Mouse (Mus musculus): Measurements from ENCODE around the gene Zfp235. TPM values are rescaled to one million over a fixed set of nuclear protein-coding genes. Genes with fewer than 3 reads are reported as not detected.

Gene Zfp235
- 3.9 and 4.6 TPM in 2 replicates for polyA plus RNA-seq (2011; ENCODE audit: insufficient read depth, insufficient read length, low read depth, missing spikeins)

DNA sequence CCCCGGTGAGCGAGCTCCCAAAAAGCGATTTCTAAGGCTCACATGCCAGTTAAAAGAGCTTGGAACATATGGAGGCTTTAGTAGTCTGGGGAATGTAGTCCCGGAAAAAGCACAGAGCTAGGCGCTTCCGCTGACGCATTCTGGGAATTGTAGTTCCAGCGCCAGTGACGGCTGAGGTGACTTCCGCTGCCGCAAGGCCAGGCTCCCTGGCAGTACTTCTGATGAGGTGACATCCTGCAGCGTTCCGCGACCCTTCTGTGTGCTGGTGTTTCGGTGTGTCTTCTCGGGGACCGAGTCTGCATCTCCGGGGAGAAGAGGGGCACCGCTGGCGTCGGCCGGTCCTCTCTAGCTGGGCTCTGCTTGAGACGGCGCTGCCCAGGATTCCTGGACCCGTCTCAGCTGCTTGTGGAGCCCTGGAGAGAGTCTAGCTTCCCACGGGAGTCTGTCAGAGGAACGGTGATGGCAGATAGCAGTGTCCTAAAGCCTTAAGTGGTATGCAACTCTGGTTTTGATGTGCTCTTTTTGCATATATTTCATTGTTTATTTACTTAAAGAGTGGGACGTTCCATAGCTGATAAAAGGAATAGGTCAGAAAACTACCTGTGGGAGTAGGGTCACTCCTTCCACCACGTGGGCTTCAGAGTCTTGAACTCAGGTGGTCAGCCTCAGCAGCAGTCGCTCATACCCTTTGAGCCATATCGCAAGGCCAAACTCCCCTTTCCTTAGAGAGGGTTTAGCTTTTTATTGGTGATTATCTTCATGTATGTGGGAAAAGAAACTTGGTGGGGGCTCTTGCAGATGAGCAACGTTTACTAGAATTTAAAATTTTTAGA, at the start of gene Zfp235:
Gene Zfp235 (plus strand): TSS at position 174 of the 833 bp plus-strand sequence.
- no peaks in the 10 kb centered on the region for H3K4me1 ChIP-seq (ENCODE audit: control insufficient read depth, insufficient read depth, low read length)
- H3K4me3 ChIP-seq (ENCODE audit: low read depth, low read length) = peak within 1 kb of the TSS; percentile 91
- H3K9ac ChIP-seq (ENCODE audit: low read depth, poor library complexity, severe bottlenecking) = peak within 1 kb of the TSS; percentile 41
- no peak for TF ChIP-seq CTCF (IDR thresholded peaks at IDR 0.05; ENCODE audit: low read depth, low read length)
- no peak for TF ChIP-seq EP300 (IDR thresholded peaks at IDR 0.05; ENCODE audit: insufficient read depth, low read depth, low read length)
- peak; percentile 58 for TF ChIP-seq POLR2A (IDR thresholded peaks at IDR 0.05; ENCODE audit: insufficient read depth, low read length)
- H3K36me3 ChIP-seq (ENCODE audit: control insufficient read depth, insufficient read depth, low read length, poor library complexity, severe bottlenecking) = no peaks in the 10 kb centered on the region
- H3K27ac ChIP-seq (ENCODE audit: insufficient read depth, low read length) = no peak within 1 kb of the TSS
- no peaks in the 10 kb centered on the region for H3K9me3 ChIP-seq (replicated peaks; ENCODE audit: control insufficient read depth, insufficient read depth, low read length, poor library complexity, severe bottlenecking)
- H3K27me3 ChIP-seq (ENCODE audit: control insufficient read depth, insufficient read depth, low read length, poor library complexity, severe bottlenecking) = no peaks in the 10 kb centered on the region

DNA sequence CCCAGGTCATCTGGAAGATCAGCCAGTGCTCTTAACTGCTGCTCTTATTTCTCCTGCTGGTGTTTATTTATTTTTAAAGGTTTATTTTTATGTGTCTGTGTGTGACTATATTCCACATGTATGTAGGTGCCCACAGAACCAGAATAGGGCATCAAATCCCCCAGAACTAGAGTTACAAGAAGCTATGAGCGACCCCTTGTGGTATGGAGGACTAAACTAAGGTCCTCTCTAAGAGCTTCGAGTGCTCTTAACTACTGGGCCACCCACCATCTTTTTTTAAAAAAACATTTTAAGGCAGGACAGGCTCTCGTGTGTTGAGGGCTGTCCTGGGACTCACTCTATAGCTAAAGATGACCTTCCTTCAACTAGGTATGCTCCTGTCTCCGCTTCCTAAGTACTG, 47.1 kb upstream of the Zfp235 start:
- H3K4me1 ChIP-seq (ENCODE audit: control insufficient read depth, insufficient read depth, low read length) = no peaks in the 10 kb centered on the region
- H3K9me3 ChIP-seq (replicated peaks; ENCODE audit: control insufficient read depth, insufficient read depth, low read length, poor library complexity, severe bottlenecking) = no peaks in the 10 kb centered on the region; the same call in 1 of the 2 replicates
- H3K27me3 ChIP-seq (ENCODE audit: control insufficient read depth, insufficient read depth, low read length, poor library complexity, severe bottlenecking) = no peaks in the 10 kb centered on the region
- peak overlapping the region; percentile 59; the same call in 1 of the 2 replicates for H3K27ac ChIP-seq (ENCODE audit: insufficient read depth, low read length)
- H3K36me3 ChIP-seq (ENCODE audit: control insufficient read depth, insufficient read depth, low read length, poor library complexity, severe bottlenecking) = no peaks in the 10 kb centered on the region; the same call in 1 of the 2 replicates
- no peak for TF ChIP-seq POLR2A (IDR thresholded peaks at IDR 0.05; ENCODE audit: insufficient read depth, low read length)
- no peak for TF ChIP-seq CTCF (IDR thresholded peaks at IDR 0.05; ENCODE audit: low read depth, low read length)
- TF ChIP-seq EP300 (IDR thresholded peaks at IDR 0.05; ENCODE audit: insufficient read depth, low read depth, low read length) = no peak
- H3K9ac ChIP-seq (ENCODE audit: low read depth, poor library complexity, severe bottlenecking) = peak overlapping the region; percentile 88
- peak overlapping the region; percentile 99 for H3K4me3 ChIP-seq (ENCODE audit: low read depth, low read length)

DNA sequence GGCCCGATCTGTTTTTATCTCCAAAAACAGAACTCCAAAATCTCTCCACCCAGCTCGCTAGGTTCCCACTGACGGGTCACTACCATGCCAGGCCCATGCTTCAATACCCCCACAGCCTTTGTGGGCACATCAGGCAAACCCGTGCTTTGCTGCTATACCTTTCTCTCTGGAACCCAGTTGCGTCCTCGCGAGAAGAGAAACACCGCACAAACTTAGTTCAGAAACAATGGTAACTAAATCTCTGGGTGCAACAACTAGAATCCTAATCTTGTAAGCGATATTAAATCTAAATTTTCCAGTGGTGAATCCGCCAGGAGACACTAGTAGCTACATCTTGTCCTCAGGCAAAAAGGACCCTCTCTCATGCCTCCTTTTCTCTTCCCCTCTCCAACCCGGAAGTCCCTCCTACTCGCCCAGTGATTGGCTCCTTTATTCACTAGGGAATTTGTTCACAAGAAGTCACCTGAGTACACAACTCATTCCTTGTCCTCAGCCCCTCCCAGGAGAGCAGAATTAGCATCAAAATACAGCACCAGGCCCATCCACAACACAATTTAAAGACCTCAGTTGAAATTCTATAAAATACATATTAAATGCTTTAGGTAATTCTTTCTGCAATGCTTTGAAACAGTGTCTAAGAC, 46.4 kb upstream of the Zfp235 start:
- H3K4me3 ChIP-seq (ENCODE audit: low read depth, low read length) = peak overlapping the region; percentile 99
- H3K9ac ChIP-seq (ENCODE audit: low read depth, poor library complexity, severe bottlenecking) = peak overlapping the region; percentile 88
- TF ChIP-seq POLR2A (IDR thresholded peaks at IDR 0.05; ENCODE audit: insufficient read depth, low read length) (no peak), CTCF (IDR thresholded peaks at IDR 0.05; ENCODE audit: low read depth, low read length) (no peak), EP300 (IDR thresholded peaks at IDR 0.05; ENCODE audit: insufficient read depth, low read depth, low read length) (no peak)
- H3K4me1 ChIP-seq (ENCODE audit: control insufficient read depth, insufficient read depth, low read length) = no peaks in the 10 kb centered on the region
- H3K27ac ChIP-seq (ENCODE audit: insufficient read depth, low read length) = peak overlapping the region; percentile 59
- H3K9me3 ChIP-seq (replicated peaks; ENCODE audit: control insufficient read depth, insufficient read depth, low read length, poor library complexity, severe bottlenecking) = no peaks in the 10 kb centered on the region; the same call in none of the 2 replicates
- H3K36me3 ChIP-seq (ENCODE audit: control insufficient read depth, insufficient read depth, low read length, poor library complexity, severe bottlenecking) = no peaks in the 10 kb centered on the region; the same call in 1 of the 2 replicates
- H3K27me3 ChIP-seq (ENCODE audit: control insufficient read depth, insufficient read depth, low read length, poor library complexity, severe bottlenecking) = no peaks in the 10 kb centered on the region

DNA sequence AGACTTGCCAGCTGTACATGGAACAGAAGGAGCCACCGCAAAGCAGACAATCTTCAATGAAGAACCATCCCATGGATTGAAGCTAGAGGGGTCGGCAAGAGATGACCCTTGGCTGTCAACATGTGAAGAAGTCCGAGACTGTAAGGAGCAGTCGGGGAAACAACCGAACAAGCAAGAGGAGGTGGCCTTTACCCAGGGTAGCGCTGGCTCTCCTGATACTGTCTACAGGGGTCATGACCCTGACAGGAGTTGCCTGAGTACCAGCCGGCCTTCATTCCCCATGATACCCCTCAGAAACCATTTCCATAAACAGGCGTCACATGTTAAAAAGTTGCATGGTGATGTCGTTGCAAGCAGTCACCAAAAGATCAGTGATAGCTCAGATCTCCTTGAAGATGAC, 29.6 kb upstream of the Zfp235 start:
- peaks cover 57% of the 10 kb centered on the region for H3K9me3 ChIP-seq (replicated peaks; ENCODE audit: control insufficient read depth, insufficient read depth, low read length, poor library complexity, severe bottlenecking)
- peaks cover 70% of the 10 kb centered on the region for H3K36me3 ChIP-seq (ENCODE audit: control insufficient read depth, insufficient read depth, low read length, poor library complexity, severe bottlenecking)

DNA sequence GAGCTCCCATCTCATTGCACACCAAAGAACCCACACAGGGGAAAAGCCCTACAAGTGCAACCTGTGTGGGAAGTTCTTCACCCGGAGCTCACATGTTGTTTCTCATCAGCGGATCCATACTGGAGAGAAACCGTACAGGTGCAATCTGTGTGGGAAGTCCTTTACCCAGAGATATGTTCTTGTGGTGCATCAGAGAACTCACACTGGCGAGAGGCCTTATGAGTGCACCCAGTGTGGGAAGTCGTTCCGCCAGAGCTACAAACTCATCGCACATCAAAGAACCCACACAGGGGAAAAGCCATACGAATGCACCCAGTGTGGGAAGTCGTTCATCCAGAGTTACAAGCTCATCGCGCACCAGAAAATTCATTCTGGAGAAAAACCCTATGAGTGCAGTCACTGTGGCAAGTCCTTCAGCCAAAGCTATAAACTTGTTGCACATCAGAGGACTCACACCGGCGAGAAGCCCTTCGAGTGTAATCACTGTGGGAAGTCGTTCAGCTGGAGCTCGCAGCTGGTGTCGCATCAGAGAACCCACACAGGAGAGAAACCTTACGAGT, 28.7 kb upstream of the Zfp235 start:
- no peak overlapping the region for H3K27ac ChIP-seq (ENCODE audit: insufficient read depth, low read length)
- no peaks in the 10 kb centered on the region for H3K27me3 ChIP-seq (ENCODE audit: control insufficient read depth, insufficient read depth, low read length, poor library complexity, severe bottlenecking)
- peaks cover 57% of the 10 kb centered on the region for H3K9me3 ChIP-seq (replicated peaks; ENCODE audit: control insufficient read depth, insufficient read depth, low read length, poor library complexity, severe bottlenecking)
- no peak overlapping the region for H3K4me3 ChIP-seq (ENCODE audit: low read depth, low read length)
- TF ChIP-seq EP300 (IDR thresholded peaks at IDR 0.05; ENCODE audit: insufficient read depth, low read depth, low read length) = no peak
- TF ChIP-seq POLR2A (IDR thresholded peaks at IDR 0.05; ENCODE audit: insufficient read depth, low read length) = no peak
- TF ChIP-seq CTCF (IDR thresholded peaks at IDR 0.05; ENCODE audit: low read depth, low read length) = no peak
- H3K36me3 ChIP-seq (ENCODE audit: control insufficient read depth, insufficient read depth, low read length, poor library complexity, severe bottlenecking) = peaks cover 62% of the 10 kb centered on the region
- H3K4me1 ChIP-seq (ENCODE audit: control insufficient read depth, insufficient read depth, low read length) = no peaks in the 10 kb centered on the region
- no peak overlapping the region for H3K9ac ChIP-seq (ENCODE audit: low read depth, poor library complexity, severe bottlenecking)

More for the DNA sequence above, 29.6 kb upstream of the Zfp235 start:
- H3K4me3 ChIP-seq (ENCODE audit: low read depth, low read length) = no peak overlapping the region
- TF ChIP-seq EP300 (IDR thresholded peaks at IDR 0.05; ENCODE audit: insufficient read depth, low read depth, low read length) (no peak), CTCF (IDR thresholded peaks at IDR 0.05; ENCODE audit: low read depth, low read length) (no peak), POLR2A (IDR thresholded peaks at IDR 0.05; ENCODE audit: insufficient read depth, low read length) (no peak)
- H3K27ac ChIP-seq (ENCODE audit: insufficient read depth, low read length) = no peak overlapping the region
- no peak overlapping the region for H3K9ac ChIP-seq (ENCODE audit: low read depth, poor library complexity, severe bottlenecking)
- H3K27me3 ChIP-seq (ENCODE audit: control insufficient read depth, insufficient read depth, low read length, poor library complexity, severe bottlenecking) = no peaks in the 10 kb centered on the region
- H3K4me1 ChIP-seq (ENCODE audit: control insufficient read depth, insufficient read depth, low read length) = no peaks in the 10 kb centered on the region
